Mouse (Mus musculus) 3T3-L1 (cell line): ENCODE results near the gene Rpl36.
A peak's percentile ranks its signal among the peaks of the same experiment; 100 is the strongest.
"Not testable (repeated sequence)": the region's sequence is repeated elsewhere in the genome, so short reads cannot be mapped to it uniquely, and the experiment has no call there.

Experiments
- DNase-seq: peaks from one replicate; pipeline ENCODE4 v3.0.0-alpha.2; 2015; ENCODE audit warnings: low read depth, low spot score

The Rpl36 gene

GRCm38 (mm10) chr17:56608699-56609098 lies 4.5 kb upstream of the Rpl36 start:
- no peak for DNase-seq

GRCm38 (mm10) chr17:56609452-56610171 lies 3.6 kb upstream of the Rpl36 start, which contains the start of gene 2410015M20Rik:
2410015M20Rik (minus strand) TSS chr17:56609771.
- DNase-seq, result peak; percentile 99

GRCm38 (mm10) chr17:56611323-56611722 lies 1.9 kb upstream of the Rpl36 start:
- no peak for DNase-seq

GRCm38 (mm10) chr17:56611861-56612564 lies 1.2 kb upstream of the Rpl36 start:
- peak; percentile 44 for DNase-seq

GRCm38 (mm10) chr17:56612565-56612939 lies 664 bp upstream of the Rpl36 start:
- DNase-seq, result not testable (repeated sequence)

GRCm38 (mm10) chr17:56613893-56614292 lies 677 bp downstream of the Rpl36 start:
- peak; percentile 43 for DNase-seq

- DNase-seq, result peak; percentile 48
Measured at GRCm38 (mm10) chr17:56614391-56615135, 1.3 kb downstream of the Rpl36 start.

- DNase-seq, result no peak
Measured at GRCm38 (mm10) chr17:56615136-56615784, 2.0 kb downstream of the Rpl36 start.

- DNase-seq, result no peak
Measured at GRCm38 (mm10) chr17:56615792-56616191, 2.6 kb downstream of the Rpl36 start.

- no peak for DNase-seq
Measured at GRCm38 (mm10) chr17:56616725-56617124, 3.5 kb downstream of the Rpl36 start.

- no peak for DNase-seq
Measured at GRCm38 (mm10) chr17:56617628-56618027, 4.4 kb downstream of the Rpl36 start.

GRCm38 (mm10) chr17:56625495-56625894 lies 12.3 kb downstream of the Rpl36 start:
- DNase-seq, result peak; percentile 82

GRCm38 (mm10) chr17:56626260-56626659 lies 13.0 kb downstream of the Rpl36 start:
- peak; percentile 45 for DNase-seq

- peak; percentile 99 for DNase-seq
Measured at GRCm38 (mm10) chr17:56626754-56627470, 13.7 kb downstream of the Rpl36 start, which contains the start of gene Lonp1. Lonp1 (minus strand) TSS chr17:56626887.

GRCm38 (mm10) chr17:56627530-56628277 lies 14.5 kb downstream of the Rpl36 start, which contains the start of gene Catsperd:
Catsperd (plus strand) TSS chr17:56628143.
- no peak for DNase-seq

- not testable (repeated sequence) for DNase-seq
Measured at GRCm38 (mm10) chr17:56629800-56630781, 16.9 kb downstream of the Rpl36 start.

GRCm38 (mm10) chr17:56631807-56632206 lies 18.6 kb downstream of the Rpl36 start:
- no peak for DNase-seq

- DNase-seq, result no peak
Measured at GRCm38 (mm10) chr17:56634023-56634422, 20.8 kb downstream of the Rpl36 start.

GRCm38 (mm10) chr17:56643237-56643636 lies 30.0 kb downstream of the Rpl36 start:
- no peak for DNase-seq
